Mouse (Mus musculus): ENCODE results near the gene Ranbp17. TPM values are rescaled to one million over a fixed set of nuclear protein-coding genes. Genes with fewer than 3 reads are reported as not detected.

Ranbp17 gene
- polyA plus RNA-seq, 1 experiment from 2014 or later = 3.1 TPM

DNA sequence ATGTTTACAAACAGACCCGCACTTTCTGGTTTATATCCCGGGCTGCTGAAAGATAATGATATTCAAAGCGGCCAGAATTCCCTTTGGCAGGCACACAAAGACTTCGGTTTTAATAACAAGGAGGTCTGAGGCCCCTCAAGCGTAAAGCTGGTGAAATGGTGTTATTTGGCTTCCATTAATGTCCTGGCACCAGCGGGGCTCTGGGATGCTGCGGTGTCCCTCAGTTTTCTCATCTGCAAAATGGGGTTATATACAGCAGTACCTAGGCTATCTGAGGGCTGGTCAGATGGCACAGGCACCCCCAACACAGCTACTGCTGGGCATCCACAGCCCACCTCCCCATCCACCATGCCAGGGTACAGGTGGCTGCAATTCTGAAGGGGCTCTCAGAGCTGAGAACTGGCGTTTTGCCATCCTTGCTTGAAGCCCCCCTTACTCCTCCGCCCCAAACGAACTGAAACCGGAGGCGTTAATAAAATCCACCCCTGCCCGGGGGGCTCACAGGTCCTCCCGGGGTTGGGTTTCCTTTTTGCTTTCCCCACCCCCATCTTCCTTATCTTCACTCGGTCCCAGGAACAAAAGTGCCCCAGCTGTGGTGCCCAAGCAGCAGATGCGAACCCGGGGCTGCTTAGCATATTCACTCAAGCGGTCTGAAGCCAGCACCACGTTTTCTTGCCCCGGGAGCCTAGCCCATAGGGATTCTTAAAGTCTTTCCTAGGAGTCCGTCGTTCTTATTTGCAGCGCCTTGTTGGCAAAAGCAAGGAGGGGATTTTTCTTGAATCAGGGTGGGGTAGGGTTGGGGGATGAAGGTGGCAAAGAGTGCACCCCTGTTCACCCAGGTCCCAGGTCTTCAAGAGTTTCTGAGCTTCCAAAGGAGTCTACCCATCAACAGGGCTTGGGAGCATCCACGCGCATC is 317.8 kb downstream of the Ranbp17 start:
- peaks cover 9% of the 10 kb centered on the region for H3K4me1 ChIP-seq (replicated peaks)
- peaks cover 96% of the 10 kb centered on the region for H3K27me3 ChIP-seq
- H3K4me2 ChIP-seq = no peak overlapping the region
- no peak overlapping the region for H3K4me3 ChIP-seq
- H3K9me3 ChIP-seq (replicated peaks) = no peaks in the 10 kb centered on the region
- no peak for ATAC-seq (replicated peaks; ENCODE audit: insufficient number of reproducible peaks, insufficient read depth, low FRiP score, low read depth)
- WGBS = 4% methylated on average over 25 of the region's 25 CpGs
- H3K9ac ChIP-seq = no peak overlapping the region
- H3K36me3 ChIP-seq = no peaks in the 10 kb centered on the region
- no peak overlapping the region for H3K27ac ChIP-seq

DNA sequence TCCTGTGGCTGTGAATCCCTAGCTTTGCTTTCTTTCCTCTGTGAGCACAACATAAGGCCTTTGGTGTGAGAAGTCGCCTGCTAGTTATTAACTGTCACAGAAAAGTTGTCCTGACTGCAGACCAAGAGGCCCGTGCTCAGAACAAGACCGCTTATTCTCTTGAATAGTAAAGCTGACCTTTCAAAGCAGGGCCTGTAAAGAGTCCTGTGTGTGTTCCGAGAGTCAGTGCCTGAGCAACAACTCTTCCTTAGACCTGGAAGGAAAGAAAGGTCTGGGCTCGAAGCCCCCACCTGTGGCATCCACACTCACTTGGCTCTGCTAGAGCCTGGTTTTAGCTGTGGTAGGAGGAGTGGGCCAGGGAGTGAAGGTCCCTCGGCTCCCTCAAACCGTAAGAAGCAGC is 318.5 kb downstream of the Ranbp17 start:
- no peak overlapping the region for H3K4me2 ChIP-seq
- ATAC-seq (replicated peaks; ENCODE audit: insufficient number of reproducible peaks, insufficient read depth, low FRiP score, low read depth) = no peak
- H3K9ac ChIP-seq = no peak overlapping the region
- H3K4me1 ChIP-seq (replicated peaks) = peaks cover 2% of the 10 kb centered on the region
- H3K36me3 ChIP-seq = no peaks in the 10 kb centered on the region
- peaks cover 96% of the 10 kb centered on the region for H3K27me3 ChIP-seq
- H3K9me3 ChIP-seq (replicated peaks) = no peaks in the 10 kb centered on the region
- H3K4me3 ChIP-seq = no peak overlapping the region
- H3K27ac ChIP-seq = no peak overlapping the region
- 27% methylated on average over 7 of the region's 7 CpGs for WGBS

- Histone ChIP-seq H3K9me3 (replicated peaks) (no peaks in the 10 kb centered on the region), H3K4me3 (0 out of 2 replicates have a peak overlapping the region, but pooled peaks have one; percentile 5), H3K27ac (no peak overlapping the region), H3K36me3 (no peaks in the 10 kb centered on the region), H3K4me2 (no peak overlapping the region), H3K4me1 (replicated peaks) (no peaks in the 10 kb centered on the region), H3K27me3 (peaks cover 84% of the 10 kb centered on the region), H3K9ac (no peak overlapping the region)
- 1% methylated on average over 12 of the region's 12 CpGs for WGBS
- ATAC-seq (replicated peaks; ENCODE audit: insufficient number of reproducible peaks, insufficient read depth, low FRiP score, low read depth) = no peak
These were observed 319.9 kb downstream of the Ranbp17 start for GRCm38 (mm10) chr11:33193695-33194094.

DNA sequence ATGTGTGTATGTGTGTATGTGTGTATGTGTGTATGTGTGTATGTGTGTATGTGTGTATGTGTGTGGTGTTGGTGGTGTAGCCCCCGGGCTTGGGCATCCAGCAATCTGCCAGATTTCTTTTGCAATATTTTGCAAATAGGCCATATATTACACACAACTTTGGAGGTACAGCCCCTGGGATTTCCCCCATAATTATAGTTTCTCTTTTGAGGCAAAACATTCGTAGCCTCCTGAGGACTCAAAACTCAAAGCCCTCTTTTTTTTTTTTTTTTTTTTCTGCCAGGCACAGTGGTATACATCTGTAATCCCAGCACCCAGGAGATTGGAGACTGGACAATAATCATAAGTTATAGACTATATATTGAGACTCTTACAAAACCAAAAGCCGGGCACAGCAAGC is 331.7 kb downstream of the Ranbp17 start:
- no peak overlapping the region for H3K4me2 ChIP-seq
- no peak overlapping the region for H3K4me3 ChIP-seq
- 82% methylated on average over 3 of the region's 3 CpGs for WGBS
- 0 out of 2 replicates have a peak, but pooled peaks cover 8% of the 10 kb centered on the region for H3K4me1 ChIP-seq (replicated peaks)
- ATAC-seq (replicated peaks; ENCODE audit: insufficient number of reproducible peaks, insufficient read depth, low FRiP score, low read depth) = no peak
- H3K27me3 ChIP-seq = peaks cover 21% of the 10 kb centered on the region
- no peak overlapping the region for H3K27ac ChIP-seq
- H3K36me3 ChIP-seq = no peaks in the 10 kb centered on the region
- H3K9me3 ChIP-seq (replicated peaks) = no peaks in the 10 kb centered on the region
- H3K9ac ChIP-seq = no peak overlapping the region

DNA sequence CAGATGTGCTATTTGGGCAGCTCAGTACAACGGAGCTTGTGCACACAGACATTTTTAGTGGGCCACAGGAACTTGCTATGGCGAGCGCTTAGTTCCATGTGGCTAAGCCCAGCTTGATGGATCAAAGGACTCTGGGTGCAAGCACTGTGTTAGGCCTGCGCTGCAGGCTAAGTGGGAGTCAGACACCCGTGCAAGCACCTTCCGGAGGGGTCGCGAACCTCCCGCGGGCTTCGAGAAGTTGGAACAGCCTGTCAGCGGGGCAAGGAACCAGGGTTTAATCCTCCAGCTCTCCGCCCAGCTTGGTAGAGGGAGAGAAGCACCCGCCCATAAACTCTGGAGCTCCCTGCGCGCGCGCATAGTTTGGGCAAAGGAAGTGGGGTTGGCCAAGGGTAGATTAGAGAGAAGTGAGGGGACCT is 332.8 kb downstream of the Ranbp17 start:
- peaks cover 24% of the 10 kb centered on the region for H3K27me3 ChIP-seq
- H3K27ac ChIP-seq = no peak overlapping the region
- H3K36me3 ChIP-seq = no peaks in the 10 kb centered on the region
- H3K4me1 ChIP-seq (replicated peaks) = 0 out of 2 replicates have a peak, but pooled peaks cover 8% of the 10 kb centered on the region
- H3K9ac ChIP-seq = 0 out of 2 replicates have a peak overlapping the region, but pooled peaks have one; percentile 21
- peak overlapping the region; percentile 61 for H3K4me2 ChIP-seq
- H3K9me3 ChIP-seq (replicated peaks) = no peaks in the 10 kb centered on the region
- ATAC-seq (replicated peaks; ENCODE audit: insufficient number of reproducible peaks, insufficient read depth, low FRiP score, low read depth) = no peak
- WGBS = 3% methylated on average over 18 of the region's 18 CpGs
- H3K4me3 ChIP-seq = peak overlapping the region; percentile 33

DNA sequence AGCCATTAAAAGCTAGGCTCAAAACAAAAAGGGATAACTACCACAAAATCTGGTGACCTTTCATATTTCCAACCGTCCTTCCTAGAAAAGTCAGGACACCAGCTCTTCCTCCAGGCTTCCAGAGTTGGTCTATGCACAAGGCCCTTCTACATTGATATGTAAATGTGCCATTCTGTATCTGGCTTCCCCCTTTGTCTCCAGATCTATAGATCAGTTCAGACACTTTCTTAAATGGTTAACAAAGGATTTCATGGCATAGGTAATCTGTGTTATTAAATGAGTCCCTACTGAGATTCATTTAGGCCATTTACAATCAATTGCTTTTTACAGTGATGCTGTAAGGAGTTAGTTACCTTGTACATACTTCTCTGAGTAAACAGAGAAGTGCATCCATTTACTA is 333.7 kb downstream of the Ranbp17 start:
- H3K9ac ChIP-seq = no peak overlapping the region
- H3K9me3 ChIP-seq (replicated peaks) = no peaks in the 10 kb centered on the region
- WGBS = 54% methylated on average over 1 of the region's 1 CpGs
- no peaks in the 10 kb centered on the region for H3K36me3 ChIP-seq
- no peak overlapping the region for H3K27ac ChIP-seq
- ATAC-seq (replicated peaks; ENCODE audit: insufficient number of reproducible peaks, insufficient read depth, low FRiP score, low read depth) = no peak
- no peak overlapping the region for H3K4me3 ChIP-seq
- H3K27me3 ChIP-seq = peaks cover 31% of the 10 kb centered on the region
- no peak overlapping the region for H3K4me2 ChIP-seq
- H3K4me1 ChIP-seq (replicated peaks) = 0 out of 2 replicates have a peak, but pooled peaks cover 8% of the 10 kb centered on the region

DNA sequence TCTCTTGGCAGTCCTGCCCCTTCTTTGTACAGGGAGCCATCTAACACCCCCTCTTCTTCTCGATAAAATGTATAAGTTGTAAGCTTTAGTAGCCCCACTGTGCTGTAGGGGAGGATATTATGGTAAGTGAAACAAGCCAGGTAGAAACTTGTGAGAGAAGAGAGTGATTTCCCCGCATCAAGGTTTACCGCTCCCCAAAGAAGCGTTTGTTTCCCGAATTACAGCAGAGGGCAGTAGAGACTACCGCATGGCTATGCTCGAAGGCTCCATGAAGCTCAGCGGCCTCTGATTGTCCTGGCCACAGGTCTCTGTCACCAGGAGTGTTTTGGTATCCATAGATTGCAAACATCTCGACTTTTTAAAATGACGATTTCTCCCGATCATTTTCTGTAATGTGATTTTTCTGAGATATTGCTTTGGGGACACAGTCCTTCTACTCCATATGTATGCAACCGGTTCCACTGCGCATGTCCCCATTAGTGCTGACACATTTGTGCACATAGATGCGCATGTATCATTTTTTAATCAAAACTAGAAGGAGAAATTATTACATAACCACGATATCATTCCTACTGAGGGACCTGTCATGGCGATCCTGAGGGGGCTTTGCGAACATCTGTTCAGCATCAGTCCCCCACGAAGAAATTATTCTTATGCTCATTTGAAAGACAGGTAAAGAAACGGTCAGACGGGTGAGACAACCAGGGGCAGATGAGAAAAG is 336.9 kb downstream of the Ranbp17 start:
- Histone ChIP-seq H3K4me1 (replicated peaks) (0 out of 2 replicates have a peak, but pooled peaks cover 8% of the 10 kb centered on the region), H3K27ac (no peak overlapping the region), H3K9ac (no peak overlapping the region), H3K36me3 (no peaks in the 10 kb centered on the region), H3K9me3 (replicated peaks) (no peaks in the 10 kb centered on the region), H3K27me3 (peaks cover 47% of the 10 kb centered on the region), H3K4me2 (no peak overlapping the region), H3K4me3 (no peak overlapping the region)
- ATAC-seq (replicated peaks; ENCODE audit: insufficient number of reproducible peaks, insufficient read depth, low FRiP score, low read depth) = no peak
- 29% methylated on average over 20 of the region's 20 CpGs for WGBS

GRCm38 (mm10) chr11:33175768-33176167 is 337.8 kb downstream of the Ranbp17 start:
- Histone ChIP-seq H3K9ac (no peak overlapping the region), H3K4me2 (no peak overlapping the region), H3K27me3 (peaks cover 56% of the 10 kb centered on the region), H3K36me3 (no peaks in the 10 kb centered on the region), H3K4me3 (no peak overlapping the region), H3K9me3 (replicated peaks) (no peaks in the 10 kb centered on the region), H3K27ac (no peak overlapping the region), H3K4me1 (replicated peaks) (0 out of 2 replicates have a peak, but pooled peaks cover 4% of the 10 kb centered on the region)
- no peak for ATAC-seq (replicated peaks; ENCODE audit: insufficient number of reproducible peaks, insufficient read depth, low FRiP score, low read depth)
- WGBS = 55% methylated on average over 3 of the region's 3 CpGs

DNA sequence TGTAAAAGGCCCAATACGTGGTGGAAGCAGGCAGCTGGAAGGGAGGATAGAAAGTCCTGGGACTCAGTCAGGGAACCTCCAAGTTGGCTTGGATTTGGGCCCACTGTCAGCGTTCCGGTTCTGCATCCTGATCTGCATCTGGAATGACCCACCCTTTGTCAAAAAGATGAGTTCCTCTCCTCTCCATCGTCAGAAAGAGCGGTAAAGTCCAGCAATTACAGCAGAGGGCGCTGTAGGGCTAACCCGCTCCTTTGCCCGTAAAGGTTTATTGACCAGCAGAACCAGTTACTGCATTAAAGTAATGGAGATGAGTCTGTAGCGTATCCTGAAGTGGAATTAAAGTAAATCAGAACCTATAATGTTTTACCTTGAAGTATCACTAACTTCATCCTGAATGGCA is 343.1 kb downstream of the Ranbp17 start:
- 13% methylated on average over 9 of the region's 9 CpGs for WGBS
- Histone ChIP-seq H3K4me3 (no peak overlapping the region), H3K4me1 (replicated peaks) (no peaks in the 10 kb centered on the region), H3K9me3 (replicated peaks) (no peaks in the 10 kb centered on the region), H3K27ac (no peak overlapping the region), H3K27me3 (peaks cover 38% of the 10 kb centered on the region), H3K4me2 (no peak overlapping the region), H3K36me3 (no peaks in the 10 kb centered on the region), H3K9ac (no peak overlapping the region)
- ATAC-seq (replicated peaks; ENCODE audit: insufficient number of reproducible peaks, insufficient read depth, low FRiP score, low read depth) = no peak

- peak; percentile 97 for ATAC-seq (replicated peaks; ENCODE audit: insufficient number of reproducible peaks, insufficient read depth, low FRiP score, low read depth)
- Histone ChIP-seq H3K4me3 (peak within 1 kb of the TSS; percentile 87), H3K9me3 (replicated peaks) (no peaks in the 10 kb centered on the region), H3K27ac (peak within 1 kb of the TSS; percentile 93), H3K36me3 (peaks cover 32% of the 10 kb centered on the region), H3K9ac (peak within 1 kb of the TSS; percentile 91), H3K4me2 (peak within 1 kb of the TSS; percentile 79), H3K4me1 (replicated peaks) (peaks cover 11% of the 10 kb centered on the region), H3K27me3 (0 out of 2 replicates have a peak, but pooled peaks cover 5% of the 10 kb centered on the region)
- 3% methylated on average over 49 of the region's 49 CpGs for WGBS
These were observed 350.5 kb downstream of the Ranbp17 start, which contains the start of gene Npm1 for GRCm38 (mm10) chr11:33162998-33163506. Gene Npm1 (minus strand): TSS chr11:33163206.

All from heart, embryonic 15.5 days (tissue).